Comparison of ENCODE assay signal across 11 mouse cellular contexts in genomic region chr12:71104275-71104674, GRCm38 (mm10). TPM values are rescaled to one million over a fixed set of nuclear protein-coding genes. Genes with fewer than 3 reads are reported as not detected.
DNase-seq lines count a peak whose midpoint lies in the region; TF ChIP-seq lines count a peak whose summit lies in the region.
"Not testable (repeated sequence)": the region's sequence is repeated elsewhere in the genome, so short reads cannot be mapped to it uniquely, and the experiment has no call there.
"Had no signal": no experiment of that assay in that cellular context is flagged by ENCODE, and none has a peak within 500 bp of the region (broad histone marks: within the 10 kb centered on the region; RNA-seq: fewer than 3 reads in every experiment).

No protein-coding gene starts in this region.

- TF ChIP-seq RAD21 in CH12.LX (IDR thresholded peaks at IDR 0.05; ENCODE audit: low read depth, low read length); MEL (IDR thresholded peaks at IDR 0.05; ENCODE audit: low read depth, low read length): not testable (repeated sequence)

- not testable (repeated sequence) for H3K79me2 ChIP-seq in CH12.LX (replicated peaks; ENCODE audit: control insufficient read depth, extremely low read depth, insufficient read depth, poor library complexity, severe bottlenecking); MEL (ENCODE audit: control insufficient read depth, insufficient read depth, low read length, poor library complexity)

- not testable (repeated sequence) for H3K4me1 ChIP-seq in CH12.LX (ENCODE audit: control insufficient read depth in 1 of 2, insufficient read depth in 2 of 2); MEL (ENCODE audit: control insufficient read depth in 1 of 2, insufficient read depth in 2 of 2, low read length in 2 of 2)

- not testable (repeated sequence) for H3K9me3 ChIP-seq in CH12.LX (replicated peaks; ENCODE audit: low read length); MEL (replicated peaks; ENCODE audit: insufficient read depth, low read length)

- H3K36me3 ChIP-seq in CH12.LX (replicated peaks in 1 of 2; ENCODE audit: control insufficient read depth in 1 of 2, insufficient read depth in 1 of 2, low read length in 1 of 2); MEL (ENCODE audit: control insufficient read depth in 1 of 2, insufficient read depth in 2 of 2, low read length in 2 of 2): not testable (repeated sequence)

- not testable (repeated sequence) for TF ChIP-seq EP300 in CH12.LX (IDR thresholded peaks at IDR 0.05; ENCODE audit: low read length); MEL (IDR thresholded peaks at IDR 0.05; ENCODE audit: low read depth in 1 of 2, low read length in 2 of 2)

- H3K27ac ChIP-seq in CH12.LX (ENCODE audit: insufficient read depth, low read depth); MEL (ENCODE audit: control insufficient read depth, low read depth, low read length): not testable (repeated sequence)

- in situ Hi-C loops in CH12.LX (cut with MboI; ENCODE audit: low pct_ligation_motif_present, low pct_unique_long_range_greater_than_20kb, low sequenced_read_pairs): not testable (repeated sequence)

- H3K27me3 ChIP-seq in CH12.LX (replicated peaks); MEL (ENCODE audit: control insufficient read depth in 1 of 2, insufficient read depth in 2 of 2, low read length in 2 of 2): not testable (repeated sequence)

- TF ChIP-seq CTCF in CH12.LX (conservative IDR thresholded peaks at IDR 0.05 in 1 of 2, IDR thresholded peaks at IDR 0.05 in 1 of 2; ENCODE audit: low read depth in 2 of 2, low read length in 2 of 2); MEL (IDR thresholded peaks at IDR 0.05 in 2 of 3, conservative IDR thresholded peaks at IDR 0.05 in 1 of 3; ENCODE audit: control insufficient read depth in 1 of 3, insufficient read depth in 1 of 3, low read depth in 2 of 3, low read length in 3 of 3, poor library complexity in 1 of 3, severe bottlenecking in 1 of 3): not testable (repeated sequence)

- DNase-seq in 416B (ENCODE audit: low read depth) (peak; percentile 25), CH12.LX (ENCODE audit: extremely low read depth) (peak; percentile 12), MEL (ENCODE audit: low read depth, low spot score) (peak; percentile 68)

- dilution Hi-C loops in CH12.LX (cut with MboI; ENCODE audit: extremely low pct_ligation_motif_present, extremely low pct_unique_long_range_greater_than_20kb, low sequenced_read_pairs): not testable (repeated sequence)

- TF ChIP-seq POLR2A in CH12.LX (IDR thresholded peaks at IDR 0.05; ENCODE audit: low read depth, low read length); MEL (IDR thresholded peaks at IDR 0.05; ENCODE audit: control insufficient read depth in 1 of 2, insufficient read depth in 1 of 2, low read depth in 1 of 2, low read length in 2 of 2, poor library complexity in 1 of 2): not testable (repeated sequence)

- H3K9ac ChIP-seq in CH12.LX (ENCODE audit: insufficient read depth, low read depth); MEL (ENCODE audit: control insufficient read depth, low read depth, low read length, poor library complexity, severe bottlenecking): not testable (repeated sequence)

- H3K4me2 ChIP-seq in CH12.LX (ENCODE audit: insufficient read depth, low read depth, poor library complexity, severe bottlenecking): not testable (repeated sequence)

- not testable (repeated sequence) for H3K4me3 ChIP-seq in CH12.LX (replicated peaks in 1 of 3; ENCODE audit: low read depth in 2 of 3, low read length in 2 of 3, poor library complexity in 1 of 3); MEL (ENCODE audit: control insufficient read depth in 1 of 2, insufficient read depth in 1 of 2, low read depth in 2 of 2, low read length in 2 of 2)

TF ChIP-seq in MEL, 35 proteins besides CTCF, POLR2A, EP300 and RAD21:
- TF ChIP-seq TBP (IDR thresholded peaks at IDR 0.05; ENCODE audit: low read depth, low read length): peak; percentile 98
- peak; percentile 39; the same call in 1 of the 2 replicates for TF ChIP-seq GATA1 (IDR thresholded peaks at IDR 0.05; ENCODE audit: low read depth, low read length)

RNA-seq across cellular contexts. Expression of gene Tomm20l, which starts 7.0 kb away (rescaled TPM):
- total RNA-seq in CH12.LX (2012; rRNA removed) (not detected in 2 replicates), CH12.LX (2014; rRNA removed) (not detected in 2 replicates), MEL (2012; rRNA removed) (not detected in 2 replicates)
- polyA plus RNA-seq in CH12.LX (2012; ENCODE audit: insufficient read length, low read depth) (not detected in 2 replicates), MEL (2012; ENCODE audit: insufficient read depth in 1 of 2, insufficient read length in 2 of 2, low read depth in 1 of 2, low replicate concordance in 2 of 2, missing spikeins in 1 of 2) (under 1 TPM in 1 of 2 experiments, not detected in 1; 0.29 TPM)
- total RNA-seq: ES-E14, G1E had no signal
- polyA plus RNA-seq: activated CD4-positive, CD25-positive, alpha-beta regulatory T cell, adult 4 months; brain, embryonic 14.5 days; C2C12; CD4-positive, CD25-positive, alpha-beta regulatory T cell, adult 4 months; cerebellum, adult 2 months; G1E; Patski had no signal

RNA-seq across cellular contexts. Expression of gene Timm9, which starts 32.2 kb away (rescaled TPM):
- total RNA-seq in CH12.LX (2012; rRNA removed): 77.3 and 110 TPM in 2 replicates
- total RNA-seq in CH12.LX (2014; rRNA removed): 127 and 141 TPM in 2 replicates
- 82.8 and 83.0 TPM in 2 replicates for polyA plus RNA-seq in CH12.LX (2012; ENCODE audit: insufficient read length, low read depth)
- 131 and 147 TPM in 2 replicates for total RNA-seq in MEL (2012; rRNA removed)
- polyA plus RNA-seq in MEL (2012; ENCODE audit: insufficient read depth in 1 of 2, insufficient read length in 2 of 2, low read depth in 1 of 2, low replicate concordance in 2 of 2, missing spikeins in 1 of 2): 10 to 100 TPM in 1 of 2 experiments, not detected in 1; 68.4 TPM

RNA-seq across cellular contexts. Expression of gene 2700049A03Rik, which starts 32.4 kb away (rescaled TPM):
- total RNA-seq in CH12.LX (2012; rRNA removed) (7.7 TPM in 2 replicates), CH12.LX (2014; rRNA removed) (10.0 and 10.6 TPM in 2 replicates), MEL (2012; rRNA removed) (5.8 and 6.6 TPM in 2 replicates)
- polyA plus RNA-seq in CH12.LX (2012; ENCODE audit: insufficient read length, low read depth) (7.5 and 9.4 TPM in 2 replicates), MEL (2012; ENCODE audit: insufficient read depth in 1 of 2, insufficient read length in 2 of 2, low read depth in 1 of 2, low replicate concordance in 2 of 2, missing spikeins in 1 of 2) (1 to 10 TPM in 1 of 2 experiments, not detected in 1; 7.2 TPM)

Comparison
In these comparisons a context has a peak if more than half of its experiments do, and no peak if none do; other contexts are left out.
1. DNase-seq: peak in every context shown above with its lines; median percentile 68 in MEL; 25 in 416B; 12 in CH12.LX.